In the genomic region with DNA sequence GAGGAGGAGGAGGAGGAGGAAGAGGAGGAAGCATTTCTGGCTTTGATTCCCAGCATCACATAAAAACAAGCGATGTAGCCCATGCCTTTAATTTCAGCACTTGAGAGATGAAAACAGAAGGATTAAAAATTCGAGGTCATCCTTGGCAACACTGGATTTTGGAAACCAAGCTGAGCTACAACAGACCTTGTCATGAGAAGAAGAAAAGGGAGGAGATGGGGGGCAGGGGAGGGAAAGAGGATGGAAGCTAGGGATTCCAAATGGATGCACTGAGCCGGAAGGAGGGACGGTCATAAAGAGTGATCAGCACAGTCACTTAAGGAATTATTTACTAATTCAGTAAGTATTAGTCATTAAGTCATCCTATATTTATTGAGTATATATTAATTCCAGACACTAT, we compare ENCODE assay signal across 17 mouse cellular contexts.
"Had no signal": no experiment of that assay in that cellular context is flagged by ENCODE, and none has a peak within 500 bp of the region (broad histone marks: within the 10 kb centered on the region; RNA-seq: fewer than 3 reads in every experiment).

No protein-coding gene starts in this region.

- H3K9ac ChIP-seq: lung, embryonic 15.5 days; midbrain, embryonic 13.5 days; midbrain, embryonic 15.5 days; neural tube, embryonic 12.5 days had no signal

- H3K4me3 ChIP-seq: lung, embryonic 15.5 days; megakaryocyte, embryonic 14.5 days; midbrain, embryonic 13.5 days; midbrain, embryonic 15.5 days; neural tube, embryonic 12.5 days had no signal

- DNase-seq: lung, adult 2 months; lung, postnatal 14 days; lung, postnatal 36 days; right cerebral cortex, postnatal 25 days; right cerebral cortex, postnatal 4 days; spleen, adult 18-20 months; thymus, adult 18-20 months; thymus, postnatal 14 days; thymus, postnatal 36 days had no signal

- H3K4me2 ChIP-seq: lung, embryonic 15.5 days; midbrain, embryonic 11.5 days; midbrain, embryonic 13.5 days; midbrain, embryonic 15.5 days; neural tube, embryonic 12.5 days had no signal

- H3K36me3 ChIP-seq: lung, embryonic 15.5 days; midbrain, embryonic 13.5 days; midbrain, embryonic 15.5 days; neural tube, embryonic 12.5 days had no signal

- H3K27me3 ChIP-seq: lung, embryonic 15.5 days; midbrain, embryonic 13.5 days; midbrain, embryonic 15.5 days; neural tube, embryonic 12.5 days had no signal

- H3K9me3 ChIP-seq: lung, embryonic 15.5 days; midbrain, embryonic 13.5 days; midbrain, embryonic 15.5 days; neural tube, embryonic 12.5 days had no signal

- H3K4me1 ChIP-seq: megakaryocyte, embryonic 14.5 days had no signal

- ATAC-seq: lung, postnatal 0 days; midbrain, embryonic 13.5 days; midbrain, embryonic 15.5 days had no signal

- H3K27ac ChIP-seq: lung, embryonic 15.5 days; macrophage; midbrain, embryonic 13.5 days; midbrain, embryonic 15.5 days; neural tube, embryonic 12.5 days had no signal
